In the genomic region with DNA sequence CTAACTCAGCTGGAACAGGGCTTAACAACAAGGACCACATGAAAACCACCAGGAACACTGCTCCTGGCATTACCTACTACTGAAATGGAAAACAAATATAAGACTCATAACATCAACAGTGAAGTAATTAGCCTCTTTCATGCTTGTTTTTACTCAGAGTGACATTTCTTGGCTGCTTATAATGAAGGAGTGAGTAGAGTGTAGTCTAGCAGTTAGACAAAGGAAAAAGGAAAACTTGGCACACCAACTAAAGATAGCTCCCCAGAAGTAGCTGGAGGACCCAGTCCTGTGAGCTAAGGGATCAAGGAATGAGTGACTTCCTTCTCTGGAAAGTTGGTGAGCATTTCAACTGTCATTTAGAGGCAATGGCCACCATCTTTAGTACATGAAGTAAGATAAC, we compare ENCODE assay signal across 18 mouse cellular contexts. TPM values are rescaled to one million over a fixed set of nuclear protein-coding genes. Genes with fewer than 3 reads are reported as not detected.
"Had no signal": no experiment of that assay in that cellular context is flagged by ENCODE, and none has a peak within 500 bp of the region (broad histone marks: within the 10 kb centered on the region; RNA-seq: fewer than 3 reads in every experiment).

No protein-coding gene starts in this region.

- H3K36me3 ChIP-seq: midbrain, embryonic 10.5 days; midbrain, embryonic 12.5 days; neural tube, embryonic 12.5 days; stomach, embryonic 15.5 days had no signal

- H3K4me3 ChIP-seq: midbrain, embryonic 10.5 days; midbrain, embryonic 12.5 days; neural tube, embryonic 12.5 days; stomach, embryonic 15.5 days had no signal

- H3K27ac ChIP-seq: midbrain, embryonic 10.5 days; midbrain, embryonic 12.5 days; neural tube, embryonic 12.5 days; stomach, embryonic 15.5 days; stomach, postnatal 0 days had no signal

- H3K9me3 ChIP-seq: midbrain, embryonic 10.5 days; midbrain, embryonic 12.5 days; neural tube, embryonic 12.5 days; stomach, embryonic 15.5 days had no signal

- H3K9ac ChIP-seq: lung, embryonic 14.5 days; midbrain, embryonic 12.5 days; neural tube, embryonic 12.5 days; stomach, embryonic 15.5 days had no signal

- H3K4me1 ChIP-seq: midbrain, embryonic 10.5 days; midbrain, embryonic 12.5 days; neural tube, embryonic 12.5 days; stomach, embryonic 15.5 days had no signal

- H3K4me2 ChIP-seq: lung, embryonic 14.5 days; midbrain, embryonic 12.5 days; neural tube, embryonic 12.5 days; stomach, embryonic 15.5 days had no signal

- H3K27me3 ChIP-seq: midbrain, embryonic 12.5 days; neural tube, embryonic 12.5 days; stomach, embryonic 15.5 days had no signal

- DNase-seq: lung, adult 18-20 months; lung, embryonic 14.5 days; lung, postnatal 10 days; lung, postnatal 4 days; midbrain, embryonic 14.5 days; right cerebral cortex, postnatal 14 days; thymus, adult 2 months; thymus, postnatal 25 days; thymus, postnatal 4 days had no signal

- ATAC-seq: midbrain, embryonic 16.5 days had no signal

RNA-seq across cellular contexts. Expression of a gene that starts 49.3 kb away (rescaled TPM):
- total RNA-seq: megakaryocyte, adult 5-6 weeks; megakaryocyte-erythroid progenitor cell, adult 5-6 weeks; neutrophil, adult 5-6 weeks had no signal
